Comparison of ENCODE assay signal across 22 mouse cellular contexts in genomic region chr6:123279443-123279842, GRCm38 (mm10). TPM values are rescaled to one million over a fixed set of nuclear protein-coding genes. Genes with fewer than 3 reads are reported as not detected.
"Had no signal": no experiment of that assay in that cellular context is flagged by ENCODE, and none has a peak within 500 bp of the region (broad histone marks: within the 10 kb centered on the region; RNA-seq: fewer than 3 reads in every experiment).

No protein-coding gene starts in this region.

- H3K27me3 ChIP-seq: limb, embryonic 13.5 days; midbrain, embryonic 12.5 days; neural tube, embryonic 13.5 days had no signal

- DNase-seq: kidney, adult 8-10 months; kidney, postnatal 36 days; lung, adult 18-20 months; retina, postnatal 1 day; right cerebral cortex, postnatal 4 days; spleen, adult 18-20 months; thymus, postnatal 36 days had no signal

- H3K4me1 ChIP-seq: limb, embryonic 13.5 days; midbrain, embryonic 12.5 days; neural tube, embryonic 13.5 days had no signal

- H3K36me3 ChIP-seq: limb, embryonic 13.5 days; midbrain, embryonic 12.5 days; neural tube, embryonic 13.5 days had no signal

- H3K4me3 ChIP-seq: limb, embryonic 13.5 days; midbrain, embryonic 12.5 days; neural tube, embryonic 13.5 days had no signal

- H3K27ac ChIP-seq: kidney, postnatal 0 days; limb, embryonic 13.5 days; liver, embryonic 14.5 days; midbrain, embryonic 12.5 days; neural tube, embryonic 13.5 days had no signal

- H3K9me3 ChIP-seq: limb, embryonic 13.5 days; midbrain, embryonic 12.5 days; neural tube, embryonic 13.5 days had no signal

RNA-seq across cellular contexts. Expression of gene Clec4e, which starts 10.2 kb away (rescaled TPM):
- total RNA-seq: layer of hippocampus, postnatal 14 days had no signal
- polyA plus RNA-seq: inflammation-experienced regulatory T-cells, adult 6 months; intestine, postnatal 0 days; limb, embryonic 13.5 days; liver, adult 2 months; midbrain, embryonic 12.5 days; midbrain, embryonic 16.5 days; neural tube, embryonic 13.5 days; stomach, embryonic 14.5 days; testis, adult 2 months had no signal

RNA-seq across cellular contexts. Expression of gene Clec4d, which starts 17.5 kb away (rescaled TPM):
- total RNA-seq: layer of hippocampus, postnatal 14 days had no signal
- polyA plus RNA-seq: inflammation-experienced regulatory T-cells, adult 6 months; midbrain, embryonic 12.5 days; midbrain, embryonic 16.5 days; neural tube, embryonic 13.5 days; stomach, embryonic 14.5 days; testis, adult 2 months had no signal

RNA-seq across cellular contexts. Expression of gene Vmn2r19, which starts 28.7 kb away (rescaled TPM):
- total RNA-seq: layer of hippocampus, postnatal 14 days; liver, adult 2 months; megakaryocyte-erythroid progenitor cell, adult 5-6 weeks had no signal
- polyA plus RNA-seq: inflammation-experienced regulatory T-cells, adult 6 months; intestine, postnatal 0 days; kidney, postnatal 0 days; limb, embryonic 13.5 days; liver, adult 2 months; liver, embryonic 14.5 days; lung, embryonic 16.5 days; midbrain, embryonic 12.5 days; midbrain, embryonic 16.5 days; neural tube, embryonic 13.5 days; stomach, embryonic 14.5 days; thymus, postnatal 0 days had no signal

RNA-seq across cellular contexts. Expression of gene Clec4n, which starts 49.8 kb away (rescaled TPM):
- total RNA-seq: megakaryocyte-erythroid progenitor cell, adult 5-6 weeks had no signal
